In genomic region chr7:126082286-126082741, GRCm38 (mm10) we compare ENCODE assay signal across 9 mouse cellular contexts. TPM values are rescaled to one million over a fixed set of nuclear protein-coding genes. Genes with fewer than 3 reads are reported as not detected.
DNase-seq lines count a peak whose midpoint lies in the region; ATAC-seq and TF ChIP-seq lines count a peak whose summit lies in the region.
"Had no signal": no experiment of that assay in that cellular context is flagged by ENCODE, and none has a peak within 500 bp of the region (broad histone marks: within the 10 kb centered on the region; RNA-seq: fewer than 3 reads in every experiment).

Gene Gsg1l, minus strand, starts transcription at chr7:126082411.

- H3K36me3 ChIP-seq in kidney, postnatal 0 days (ENCODE audit: insufficient read depth, low read length) = no peaks in the 10 kb centered on the region
- no peaks in the 10 kb centered on the region for H3K36me3 ChIP-seq in forebrain, embryonic 12.5 days (replicated peaks)
- no peaks in the 10 kb centered on the region for H3K36me3 ChIP-seq in hindbrain, postnatal 0 days (ENCODE audit: insufficient read depth, low read length)
- no peaks in the 10 kb centered on the region for H3K36me3 ChIP-seq in midbrain, embryonic 10.5 days

- H3K4me2 ChIP-seq in kidney, postnatal 0 days (ENCODE audit: low read length) = peak within 1 kb of the TSS; percentile 84
- H3K4me2 ChIP-seq in forebrain, embryonic 12.5 days = peak within 1 kb of the TSS; percentile 97
- peak within 1 kb of the TSS; percentile 87 for H3K4me2 ChIP-seq in hindbrain, postnatal 0 days (ENCODE audit: low read depth, low read length)

- under 1% methylated on average over 49 of the region's 49 CpGs for WGBS in kidney, postnatal 0 days
- 2% methylated on average over 48 of the region's 49 CpGs for WGBS in forebrain, embryonic 12.5 days
- WGBS in hindbrain, postnatal 0 days = 3% methylated on average over 48 of the region's 49 CpGs
- WGBS in midbrain, embryonic 10.5 days = under 1% methylated on average over 49 of the region's 49 CpGs

- H3K27ac ChIP-seq in kidney, postnatal 0 days = no peak within 1 kb of the TSS
- H3K27ac ChIP-seq in forebrain, embryonic 12.5 days = no peak within 1 kb of the TSS
- peak within 1 kb of the TSS; percentile 74 for H3K27ac ChIP-seq in hindbrain, postnatal 0 days
- H3K27ac ChIP-seq in midbrain, embryonic 10.5 days (replicated peaks) = peak within 1 kb of the TSS; percentile 56; the same call in 1 of the 2 replicates

- peak within 1 kb of the TSS; percentile 52 for H3K4me3 ChIP-seq in kidney, postnatal 0 days (replicated peaks; ENCODE audit: low read depth, low read length)
- peak within 1 kb of the TSS; percentile 57 for H3K4me3 ChIP-seq in forebrain, embryonic 12.5 days (replicated peaks)
- peak within 1 kb of the TSS; percentile 68 for H3K4me3 ChIP-seq in hindbrain, postnatal 0 days (ENCODE audit: low read length)
- H3K4me3 ChIP-seq in midbrain, embryonic 10.5 days = peak within 1 kb of the TSS; percentile 65

- H3K27me3 ChIP-seq in kidney, postnatal 0 days (ENCODE audit: insufficient read depth, low read length) = peaks cover 40% of the 10 kb centered on the region
- H3K27me3 ChIP-seq in forebrain, embryonic 12.5 days = peaks cover 87% of the 10 kb centered on the region
- H3K27me3 ChIP-seq in hindbrain, postnatal 0 days (ENCODE audit: insufficient read depth, low read length) = no peaks in the 10 kb centered on the region
- H3K27me3 ChIP-seq in midbrain, embryonic 10.5 days (ENCODE audit: low read depth, poor library complexity, severe bottlenecking) = peaks cover 91% of the 10 kb centered on the region

- no peaks in the 10 kb centered on the region for H3K9me3 ChIP-seq in kidney, postnatal 0 days (replicated peaks; ENCODE audit: low read length)
- no peaks in the 10 kb centered on the region for H3K9me3 ChIP-seq in forebrain, embryonic 12.5 days
- H3K9me3 ChIP-seq in hindbrain, postnatal 0 days (ENCODE audit: low read length) = no peaks in the 10 kb centered on the region
- no peaks in the 10 kb centered on the region for H3K9me3 ChIP-seq in midbrain, embryonic 10.5 days (replicated peaks)

- 0 out of 2 replicates have a peak within 1 kb of the TSS, but pooled peaks have one; percentile 23 for H3K9ac ChIP-seq in kidney, postnatal 0 days (ENCODE audit: low read depth, low read length)
- H3K9ac ChIP-seq in forebrain, embryonic 12.5 days = peak within 1 kb of the TSS; percentile 53
- H3K9ac ChIP-seq in hindbrain, postnatal 0 days (replicated peaks; ENCODE audit: low read length) = peak within 1 kb of the TSS; percentile 72

- no peak for DNase-seq in kidney, postnatal 0 days (ENCODE audit: low spot score)
- no peak for DNase-seq in kidney, adult 9 months
- DNase-seq in adrenal gland, adult 2 months = peak; percentile 68
- peak; percentile 78 for DNase-seq in hindbrain, postnatal 0 days (ENCODE audit: low spot score)
- DNase-seq in midbrain, embryonic 10.5 days (ENCODE audit: low spot score) = peak; percentile 40
- no peak for DNase-seq in spleen, adult 12 weeks (ENCODE audit: low spot score)

- no peak for ATAC-seq in kidney, postnatal 0 days (replicated peaks; ENCODE audit: low FRiP score, low read depth)
- no peak for ATAC-seq in forebrain, embryonic 12.5 days (ENCODE audit: low FRiP score)
- ATAC-seq in hindbrain, postnatal 0 days = peak; percentile 64
- no peak for ATAC-seq in granulocyte monocyte progenitor cell, adult 5-6 weeks (replicated peaks; ENCODE audit: poor library complexity, severe bottlenecking)
- ATAC-seq: Patski had no signal

- TF ChIP-seq CTCF in kidney, postnatal 0 days (IDR thresholded peaks at IDR 0.05; ENCODE audit: low read depth) = no peak
- TF ChIP-seq CTCF in hindbrain, postnatal 0 days (IDR thresholded peaks at IDR 0.05; ENCODE audit: low read depth) = no peak

- peaks cover 10% of the 10 kb centered on the region; the same call in 1 of the 2 replicates for H3K4me1 ChIP-seq in kidney, postnatal 0 days (replicated peaks; ENCODE audit: insufficient read depth, low read length)
- H3K4me1 ChIP-seq in forebrain, embryonic 12.5 days = peaks cover 39% of the 10 kb centered on the region
- peaks cover 13% of the 10 kb centered on the region for H3K4me1 ChIP-seq in hindbrain, postnatal 0 days (ENCODE audit: insufficient read depth, low read length)
- H3K4me1 ChIP-seq in midbrain, embryonic 10.5 days = peaks cover 40% of the 10 kb centered on the region

RNA-seq across cellular contexts. Expression of gene Gsg1l, which starts in this region (rescaled TPM):
- polyA plus RNA-seq in kidney, postnatal 0 days (2015; fragmentation: Nextera tagmentation; extraction: Ambion mirVana) = 0.72 and 0.78 TPM in 2 replicates
- 100 to 1,000 TPM in 1 of 2 experiments, 10 to 100 TPM in 1; 68.8 to 110 TPM for total RNA-seq in adrenal gland, adult 2 months (2021)
- polyA plus RNA-seq in adrenal gland, adult 2 months (2012; rRNA removed) = 158 and 175 TPM in 2 replicates
- polyA plus RNA-seq in forebrain, embryonic 12.5 days (2016; fragmentation: Nextera tagmentation; extraction: Ambion mirVana) = 1.9 and 2.3 TPM in 2 replicates
- total RNA-seq in hindbrain, postnatal 0 days (2014; rRNA removed) = 63.4 and 65.0 TPM in 2 replicates
- polyA plus RNA-seq in hindbrain, postnatal 0 days (2015; fragmentation: Nextera tagmentation; extraction: Ambion mirVana) = 20.8 and 22.0 TPM in 2 replicates
- 1.1 and 1.9 TPM in 2 replicates for polyA plus RNA-seq in midbrain, embryonic 10.5 days (2016; fragmentation: Nextera tagmentation; extraction: Ambion mirVana)
- not detected in 2 replicates for total RNA-seq in granulocyte monocyte progenitor cell, adult 5-6 weeks (2014; fragmentation: Nextera tagmentation)
- total RNA-seq in granulocyte monocyte progenitor cell, adult 5-6 weeks (2017) = not detected in 2 replicates
- polyA plus RNA-seq: Patski had no signal

Comparison
In these comparisons a context has a peak if more than half of its experiments do, and no peak if none do; other contexts are left out.
1. RNA of gene Gsg1l (total RNA-seq): 68.8 to 110 TPM in adrenal gland, adult 2 months and 63.4 to 65.0 TPM in hindbrain, postnatal 0 days; not detected in granulocyte monocyte progenitor cell, adult 5-6 weeks; every median in the first group is over 10 times any median in the second.
2. DNase-seq: peak in adrenal gland, adult 2 months (single experiment), hindbrain, postnatal 0 days (single experiment) and midbrain, embryonic 10.5 days (single experiment); none in kidney, postnatal 0 days (single experiment), kidney, adult 9 months (single experiment) and spleen, adult 12 weeks (single experiment).
3. H3K27ac ChIP-seq: peak in hindbrain, postnatal 0 days (single experiment) and midbrain, embryonic 10.5 days (single experiment); none in kidney, postnatal 0 days (single experiment) and forebrain, embryonic 12.5 days (single experiment).
4. Peak in every context shown above with its lines, with median percentiles within 50 percentile points of each other: H3K4me2 ChIP-seq, H3K4me3 ChIP-seq and H3K9ac ChIP-seq.